Mouse (Mus musculus) left cerebral cortex, adult 18-20 months (tissue): ENCODE results near the gene St7l. TPM values are rescaled to one million over a fixed set of nuclear protein-coding genes. Genes with fewer than 3 reads are reported as not detected.
"Not testable (repeated sequence)": the region's sequence is repeated elsewhere in the genome, so short reads cannot be mapped to it uniquely, and the experiment has no call there.

Experiments used
- DNase-seq, 2 experiments: peaks; one replicate each; pipeline ENCODE4 v3.0.0; 2021 to 2022; ENCODE audit warnings: low spot score in 2 of 2, mixed read lengths in 1 of 2
- long read RNA-seq, 2 experiments: library from polyadenylated mRNA; stranded (forward); transcript quantifications; one replicate each; pipeline ENCODE4 v2.0.0; 2021
- total RNA-seq, 2 experiments: library from RNA; stranded (reverse); gene quantifications; 2 replicates each; pipeline ENCODE4 v1.2.3; 2021

Gene St7l
- total RNA-seq = 10 to 100 TPM; 32.7 to 36.4 TPM
- long read RNA-seq, experiment 1, full-length matches to known transcripts = 19 of 40 reads
- long read RNA-seq, experiment 1, partial matches to known transcripts = 18 of 40 reads
- long read RNA-seq, experiment 1, other reads (novel, unspliced or antisense) = 3 of 40 reads
- long read RNA-seq, experiment 2, full-length matches to known transcripts = 19 of 36 reads
- long read RNA-seq, experiment 2, partial matches to known transcripts = 16 of 36 reads
- long read RNA-seq, experiment 2, other reads (novel, unspliced or antisense) = 1 of 36 reads

DNA sequence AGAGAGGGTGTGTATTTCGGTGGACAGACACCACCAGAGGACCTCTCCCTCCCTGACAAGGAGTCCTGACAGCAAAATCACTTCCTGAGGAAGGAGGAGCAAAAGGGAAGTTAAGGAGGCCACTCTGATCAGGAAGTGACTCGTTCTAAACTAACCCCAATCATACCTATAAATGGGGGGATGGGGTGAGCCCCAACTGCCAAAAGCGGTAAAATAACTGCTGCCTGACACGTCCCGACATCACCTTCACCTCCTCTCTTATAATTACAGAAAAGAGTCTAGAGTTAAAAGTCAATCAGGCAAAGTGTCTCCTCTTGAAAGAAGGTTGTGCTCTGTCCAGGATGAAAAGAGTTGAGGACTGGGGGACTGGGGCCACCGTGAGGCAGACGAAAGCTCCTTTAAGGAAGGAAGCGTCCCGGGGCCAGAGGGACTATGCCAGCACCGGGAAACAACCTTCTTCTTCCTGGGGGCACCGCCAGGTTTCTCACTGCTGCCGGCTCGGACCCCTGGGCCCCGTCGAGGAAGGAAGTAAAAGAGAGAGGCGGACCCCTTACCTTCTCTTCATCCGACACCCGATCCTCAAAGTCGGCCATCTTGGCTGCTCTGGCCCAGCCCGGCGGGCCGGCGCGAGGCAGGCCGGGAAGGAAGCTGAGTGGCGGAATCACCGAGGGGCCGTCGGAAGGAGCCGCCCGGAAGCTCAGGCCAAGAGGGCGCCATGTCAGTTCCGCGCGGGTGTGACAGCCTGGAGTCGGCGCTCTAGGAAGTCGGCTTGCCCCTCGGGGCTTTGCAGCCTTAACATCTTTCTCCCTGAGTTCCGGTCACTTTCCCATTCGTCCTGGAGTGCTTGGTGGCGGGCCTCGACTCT lies at the start of gene St7l, which contains the start of gene Capza1:
St7l (plus strand) TSS at position 220 of the 865 bp plus-strand sequence.
Capza1 (minus strand) TSS at position 720 of the 865 bp plus-strand sequence.
- DNase-seq = peak; percentile 86 to 91

DNA sequence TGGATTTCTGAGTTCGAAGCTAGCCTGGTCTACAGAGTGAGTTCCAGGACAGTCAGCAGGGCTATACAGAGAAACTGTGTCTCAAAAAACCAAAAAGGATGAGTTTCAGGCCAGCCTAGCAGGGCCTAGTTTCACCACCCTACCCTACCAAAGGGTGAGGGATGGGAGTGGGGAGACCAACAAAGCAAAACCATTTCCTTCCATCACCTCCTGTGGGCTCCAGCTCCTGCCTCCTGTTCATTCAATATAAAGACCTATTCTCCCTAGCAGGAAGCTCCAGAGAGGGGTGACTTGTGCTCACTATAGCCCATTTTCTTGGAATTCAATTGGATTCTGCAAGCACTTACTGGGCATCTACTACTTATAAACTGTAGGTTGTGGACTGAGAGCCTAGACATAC lies 49.1 kb upstream of the St7l start:
- no peak for DNase-seq

DNA sequence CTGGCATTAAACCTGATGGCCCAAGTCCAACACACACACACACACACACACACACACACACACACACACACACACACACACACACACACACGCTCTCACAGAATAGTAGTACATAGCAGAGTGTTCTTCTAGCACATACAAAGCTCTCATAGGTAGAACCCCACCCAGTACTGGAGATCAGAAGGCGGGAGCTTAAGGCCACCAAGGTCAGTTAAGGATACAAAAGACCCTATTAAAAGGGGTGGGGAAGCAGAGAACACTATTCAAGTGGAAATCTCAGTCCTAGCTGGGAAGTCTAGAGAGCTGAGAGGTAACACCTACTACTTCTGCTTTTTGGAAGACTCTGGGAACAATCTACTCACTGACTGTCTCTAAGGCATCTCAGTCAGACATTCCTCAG lies 48.5 kb upstream of the St7l start:
- no peak for DNase-seq

DNA sequence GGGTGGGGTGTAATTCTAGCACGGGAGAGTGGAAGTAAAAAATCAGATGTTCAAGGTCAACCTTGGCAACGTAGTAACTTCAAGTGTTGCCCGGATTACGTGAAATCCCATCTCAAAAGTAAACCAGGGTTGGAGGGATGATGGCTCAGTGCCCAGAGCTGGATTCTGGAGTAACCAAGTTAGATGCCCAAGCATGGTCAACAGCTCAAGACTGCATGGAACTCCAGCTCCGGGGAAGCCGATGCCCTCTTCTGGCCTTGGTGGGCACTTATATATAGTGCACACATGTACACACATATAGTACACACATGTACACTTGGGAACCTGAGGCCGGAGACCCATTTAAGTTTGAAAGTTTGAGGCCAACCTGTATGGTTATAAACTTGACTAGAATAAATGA lies 47.7 kb upstream of the St7l start:
- DNase-seq = no peak

DNA sequence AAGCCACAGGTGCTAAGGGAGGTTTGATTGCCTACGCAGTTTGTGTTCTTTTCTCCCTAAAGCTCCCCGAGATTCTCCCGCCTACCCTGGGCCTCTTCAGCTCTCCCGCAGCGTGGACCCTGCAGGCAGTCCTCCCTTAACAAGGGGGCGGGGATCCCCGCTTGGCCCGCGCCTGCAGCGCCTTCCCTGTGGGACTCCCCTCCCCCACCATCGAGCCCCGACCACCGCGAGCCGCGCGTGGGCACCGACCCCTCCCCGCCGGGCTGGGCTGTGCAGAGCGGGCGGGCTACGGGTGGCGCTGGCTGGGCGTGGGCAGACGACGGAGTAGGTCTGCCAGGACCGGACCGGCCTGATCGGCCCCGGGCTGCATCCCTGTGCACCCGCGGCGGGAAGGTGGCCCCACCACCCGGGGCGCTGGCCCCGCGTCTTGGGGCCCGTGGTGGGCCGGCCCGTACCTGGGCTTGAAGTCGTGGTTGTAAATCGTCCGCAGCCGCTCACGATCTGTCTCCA lies 46.3 kb upstream of the St7l start:
- DNase-seq = peak; percentile 23 to 48

DNA sequence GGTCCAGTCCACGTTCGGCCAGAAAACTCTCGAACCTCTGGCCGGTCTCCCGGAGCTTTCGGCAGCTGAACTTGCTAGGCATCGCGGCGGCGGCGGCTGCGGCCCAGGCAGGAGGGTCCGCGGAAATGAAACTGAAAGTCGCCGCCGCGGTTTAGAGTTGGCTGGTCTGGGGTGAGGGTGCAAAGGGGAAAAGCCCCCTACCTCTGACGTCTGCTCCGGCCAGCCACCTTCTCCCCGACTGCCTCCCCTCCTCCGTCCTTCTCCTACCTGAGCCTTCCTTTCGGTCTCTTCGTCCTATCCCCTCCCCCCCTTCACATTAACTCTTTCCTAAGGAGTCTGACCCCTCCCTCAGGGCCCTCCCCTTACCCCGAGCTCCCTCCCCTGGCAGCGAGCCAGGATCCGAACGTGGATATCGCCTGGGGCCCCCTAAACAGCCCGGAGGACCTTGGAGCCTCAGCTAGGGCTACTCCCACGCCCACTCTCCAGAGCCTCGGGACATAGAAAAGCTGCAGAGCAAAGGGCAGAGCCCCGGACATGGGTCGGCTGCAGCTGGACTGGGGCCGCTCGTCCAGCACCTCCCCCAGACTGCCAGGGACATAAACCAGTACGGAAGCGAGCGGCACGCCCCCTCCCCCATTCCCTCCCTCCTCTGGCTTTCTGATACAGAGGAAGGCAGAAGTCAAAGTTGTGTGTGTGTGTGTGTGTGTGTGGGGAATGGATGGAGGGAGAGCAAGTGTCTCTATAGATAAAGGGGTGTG lies 45.6 kb upstream of the St7l start, which contains the start of gene Mov10:
Mov10 (minus strand) TSS at position 573 of the 758 bp plus-strand sequence.
- peak; percentile 13 to 38 for DNase-seq

DNA sequence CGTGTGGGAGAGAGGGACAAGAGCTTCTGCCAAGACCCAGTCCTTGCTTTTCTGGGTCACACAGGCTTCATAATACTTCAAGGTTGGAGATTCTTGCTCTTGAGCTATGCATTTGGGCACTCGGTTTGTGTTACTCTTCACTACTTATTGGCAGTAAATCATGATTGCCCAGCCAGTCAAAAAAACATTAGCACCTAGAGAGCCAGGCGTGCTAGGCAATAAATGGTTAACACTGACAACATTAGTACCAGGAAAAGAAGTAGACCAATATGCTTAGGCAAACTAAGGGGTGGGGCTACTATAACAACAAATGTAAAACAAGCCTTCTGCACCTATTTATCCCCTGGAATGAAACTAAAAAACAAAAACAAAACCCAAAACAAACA lies 45.1 kb upstream of the St7l start:
- no peak for DNase-seq

DNA sequence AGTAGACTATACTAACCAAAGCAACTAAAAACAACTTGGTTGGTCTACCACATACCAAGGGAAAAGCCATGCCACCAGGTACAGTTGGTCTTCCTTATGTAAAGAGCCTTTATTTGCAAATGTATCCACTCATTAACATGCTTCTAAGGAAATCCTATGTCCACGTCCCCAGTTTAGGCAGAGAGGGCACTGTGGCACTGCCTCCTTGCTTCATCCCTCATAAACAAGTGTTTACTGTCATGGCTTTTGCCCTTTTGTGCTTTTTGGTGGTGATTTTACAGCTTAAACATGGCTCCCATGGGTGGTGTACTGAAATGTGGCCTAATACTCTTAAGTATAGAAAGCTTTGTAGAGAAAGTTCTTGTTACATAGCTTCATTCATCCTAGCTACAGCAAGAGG lies 43.4 kb upstream of the St7l start:
- no peak for DNase-seq

DNA sequence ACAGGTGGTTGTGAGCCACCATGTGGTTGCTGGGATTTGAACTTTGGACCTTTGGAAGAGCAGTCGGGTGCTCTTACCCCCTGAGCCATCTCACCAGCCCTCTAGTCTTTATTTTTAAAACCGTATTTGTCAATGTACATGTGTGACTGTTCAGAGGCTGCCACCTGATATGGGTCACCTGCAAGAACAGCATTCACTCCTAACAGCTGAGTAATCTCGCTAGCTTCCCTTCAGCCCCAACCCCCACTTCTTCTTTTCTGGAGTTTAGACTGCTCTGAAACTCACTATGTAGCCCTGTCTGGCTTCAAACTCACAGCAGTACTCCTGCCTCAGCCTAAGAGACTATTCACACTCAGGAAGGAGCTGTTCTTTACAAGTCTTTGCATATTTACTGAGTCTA lies 41.4 kb upstream of the St7l start:
- DNase-seq = no peak

DNA sequence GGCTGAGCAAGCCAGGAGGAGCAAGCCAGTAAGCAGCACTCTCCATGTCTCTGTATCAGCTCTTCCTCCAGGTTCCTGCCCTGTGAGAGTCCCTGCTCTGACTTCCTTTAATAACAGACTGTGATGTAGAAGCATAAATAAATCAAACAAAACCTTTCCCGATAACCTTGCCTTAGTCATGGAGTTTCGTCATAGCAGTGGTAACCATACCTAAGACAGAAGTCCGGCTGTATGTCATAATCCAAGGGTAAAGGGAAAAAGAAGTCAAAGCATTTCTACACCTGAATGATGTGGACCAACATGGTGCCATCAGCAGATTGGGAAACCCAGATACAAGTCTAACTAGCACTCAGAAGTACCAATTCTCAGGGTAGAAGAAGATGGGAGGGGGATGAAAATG lies 28.0 kb upstream of the St7l start:
- DNase-seq = no peak

DNA sequence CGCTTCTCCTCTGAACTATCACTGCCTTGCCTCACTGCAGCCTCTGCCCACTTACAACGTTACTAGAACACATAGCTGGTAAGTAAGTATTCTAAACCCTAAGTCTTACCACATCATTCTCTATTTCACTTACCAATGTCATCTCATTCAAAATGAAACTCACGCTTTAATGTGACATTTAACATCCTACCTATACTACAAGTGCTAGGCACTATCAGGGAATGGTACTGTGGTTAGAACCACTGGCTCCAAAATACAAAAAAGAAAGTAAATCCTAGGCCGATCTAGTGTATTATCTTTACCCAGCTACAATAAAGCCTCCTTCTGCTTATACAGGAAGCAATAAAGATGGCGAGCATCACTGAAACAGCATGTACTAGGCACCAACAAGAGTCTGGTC lies 22.8 kb upstream of the St7l start:
- DNase-seq = no peak

DNA sequence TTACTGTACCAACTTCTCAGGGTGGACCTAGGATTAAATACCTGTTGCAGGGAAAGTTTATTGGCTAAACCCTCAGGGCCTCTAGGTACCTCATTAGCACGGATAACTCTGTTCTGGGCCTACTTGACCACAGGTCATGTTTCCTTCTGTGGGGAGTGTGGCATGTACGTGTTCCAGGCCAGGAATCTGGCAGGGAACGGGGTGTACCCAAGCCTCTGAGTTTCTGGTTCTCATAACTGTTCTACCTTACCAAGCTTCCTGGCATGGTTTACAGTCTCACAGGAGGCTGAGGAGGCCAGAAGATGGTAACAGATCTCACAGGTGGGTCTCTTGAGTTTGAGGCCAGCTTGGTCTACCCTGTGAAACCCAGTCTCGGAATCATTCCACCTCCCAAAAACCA lies 17.2 kb upstream of the St7l start:
- DNase-seq = no peak

DNA sequence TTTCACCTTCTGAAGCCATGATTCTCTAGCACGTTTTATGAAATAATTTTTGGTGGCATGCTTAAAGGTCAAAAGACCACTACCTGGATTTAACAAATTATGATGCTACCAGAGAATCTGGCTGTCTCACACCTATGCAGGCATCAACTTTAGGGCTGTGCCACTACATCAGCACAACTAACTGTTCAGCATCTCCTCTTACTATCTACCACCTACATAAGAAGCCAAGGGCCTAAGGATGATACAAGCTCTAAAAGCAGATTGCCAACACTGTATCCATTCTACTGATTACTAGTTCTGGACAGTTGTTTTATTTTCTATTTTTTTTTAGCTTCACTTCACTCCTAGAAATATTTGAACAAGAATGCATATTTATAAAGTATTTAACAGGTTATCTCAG lies 9.3 kb upstream of the St7l start:
- no peak for DNase-seq

DNA sequence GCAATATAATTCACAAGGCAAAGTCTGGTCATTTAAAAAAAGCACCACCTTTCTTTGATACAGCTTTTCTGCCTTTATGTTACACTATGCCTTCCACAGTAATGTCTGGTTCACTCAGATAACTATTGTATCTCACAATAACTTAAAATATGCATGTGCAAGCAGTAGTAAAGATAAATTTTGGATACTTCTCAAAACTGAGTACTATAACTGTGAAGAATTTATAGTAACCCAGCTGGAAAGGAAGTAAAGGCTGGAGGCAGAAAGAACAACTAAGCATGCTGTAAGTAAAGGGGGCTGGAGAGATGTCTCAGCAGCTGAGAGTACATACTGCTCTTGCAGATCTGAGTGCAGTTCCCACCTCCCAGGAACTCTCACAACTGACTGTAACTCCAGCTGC lies 8.9 kb upstream of the St7l start:
- no peak for DNase-seq

DNA sequence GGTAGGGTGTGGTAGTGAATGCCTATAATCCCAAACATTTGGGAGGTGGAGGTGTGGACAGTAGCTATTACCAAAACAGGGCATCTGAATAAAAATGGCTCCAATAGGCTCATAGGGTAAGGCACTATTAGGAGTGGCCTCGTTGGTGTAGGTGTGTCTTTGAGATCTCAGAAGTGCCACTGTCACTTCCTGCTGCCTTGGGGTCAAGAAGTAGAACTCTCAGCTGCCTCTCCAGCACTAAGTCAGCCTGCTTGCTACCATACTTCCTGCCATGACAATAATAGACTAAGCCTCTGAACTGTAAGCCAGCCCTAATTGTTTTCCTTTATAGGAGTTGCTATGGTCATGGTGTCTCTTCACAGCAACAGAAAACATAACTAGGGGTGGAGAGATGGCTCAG lies 7.7 kb upstream of the St7l start:
- DNase-seq = no peak

DNA sequence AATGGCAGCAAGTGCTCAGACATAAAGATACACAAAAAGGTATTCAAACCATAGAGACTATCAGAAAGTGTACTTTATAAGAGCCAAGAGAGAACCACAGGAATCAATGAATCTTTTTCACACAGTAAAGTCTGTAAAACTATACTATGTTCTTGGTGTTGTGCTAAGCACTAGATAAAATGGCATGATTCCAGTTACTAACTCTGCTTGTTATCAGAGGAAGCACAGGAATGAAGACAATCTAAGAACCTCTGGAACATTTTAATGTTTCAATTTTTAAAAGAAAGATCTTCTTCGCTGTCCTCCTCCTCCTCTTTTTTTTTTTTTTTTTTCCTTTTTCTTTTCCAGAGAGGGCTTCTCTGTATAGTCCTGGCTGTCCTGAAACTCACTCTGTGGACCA lies 5.2 kb upstream of the St7l start:
- no peak for DNase-seq

DNA sequence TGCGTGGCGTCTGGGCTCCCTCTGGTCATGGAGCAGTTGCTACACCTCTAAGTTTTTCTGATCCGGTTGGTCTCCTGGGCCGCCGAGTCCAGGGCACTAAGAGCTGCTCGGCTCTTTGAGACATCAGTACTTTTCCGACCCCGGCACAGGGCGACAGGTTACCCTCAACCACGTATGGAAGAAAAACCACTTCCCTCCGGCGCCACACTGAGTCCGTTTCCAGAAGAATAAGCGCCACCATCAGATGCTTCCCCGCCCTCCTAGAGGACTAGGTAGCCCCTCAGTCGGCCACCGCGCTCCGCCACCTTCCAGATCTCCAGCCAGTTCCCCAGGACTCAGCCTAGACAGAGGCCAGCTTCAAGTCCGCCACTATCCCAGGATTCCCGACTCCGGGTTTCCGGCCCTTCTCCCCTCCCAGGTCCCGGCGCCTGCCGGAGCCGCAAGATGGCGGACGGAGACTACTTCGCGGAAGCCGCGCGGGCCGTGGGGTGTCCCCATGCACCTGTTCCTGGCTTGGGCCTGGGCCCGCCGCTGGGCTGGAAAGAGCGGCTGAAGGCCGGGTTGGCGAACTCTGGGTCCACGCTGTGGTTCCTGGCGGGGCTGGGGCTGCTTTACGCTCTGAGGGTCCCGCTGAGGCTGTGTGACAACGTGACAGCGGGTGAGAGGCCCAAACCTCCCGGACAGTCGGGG lies 991 bp downstream of the St7l start:
- peak; percentile 91 for DNase-seq

DNA sequence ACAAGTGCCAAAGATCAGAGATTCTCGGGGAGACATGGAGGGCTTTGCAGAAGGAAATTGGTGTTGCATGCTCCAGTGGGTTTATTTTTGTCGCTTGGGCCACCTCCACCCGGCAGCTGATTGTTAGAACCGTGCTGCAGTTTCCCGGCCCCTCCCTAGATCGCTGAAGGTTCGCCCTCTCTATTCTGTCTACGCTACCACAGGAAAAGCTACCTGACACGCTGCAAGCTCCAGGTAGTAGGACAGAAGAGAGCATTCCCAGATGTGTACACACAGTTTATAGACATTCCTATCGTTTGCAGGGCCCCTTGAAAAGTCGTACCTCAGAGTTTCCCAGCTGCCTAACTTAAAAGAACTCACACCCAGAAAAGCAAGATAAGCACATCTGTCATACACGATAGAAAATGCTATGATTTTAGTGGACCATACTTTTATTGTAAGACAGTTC lies 1.6 kb downstream of the St7l start:
- no peak for DNase-seq

DNA sequence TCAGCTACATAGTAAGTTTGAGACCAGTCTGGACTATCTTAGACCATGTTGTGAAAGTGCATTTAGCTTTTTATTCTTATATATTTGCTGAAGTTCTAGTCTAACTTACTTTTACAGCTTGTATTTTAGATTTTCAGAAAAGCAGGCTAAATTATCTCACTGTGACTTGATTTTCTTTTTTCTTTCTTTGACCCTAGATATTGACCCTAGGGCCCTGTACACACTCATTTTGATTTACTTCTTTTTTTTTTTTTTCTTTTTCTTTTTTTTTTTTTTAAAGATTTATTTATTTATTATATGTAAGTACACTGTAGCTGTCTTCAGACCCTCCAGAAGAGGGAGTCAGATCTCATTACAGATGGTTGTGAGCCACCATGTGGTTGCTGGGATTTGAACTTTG lies 2.9 kb downstream of the St7l start:
- not testable (repeated sequence) for DNase-seq

DNA sequence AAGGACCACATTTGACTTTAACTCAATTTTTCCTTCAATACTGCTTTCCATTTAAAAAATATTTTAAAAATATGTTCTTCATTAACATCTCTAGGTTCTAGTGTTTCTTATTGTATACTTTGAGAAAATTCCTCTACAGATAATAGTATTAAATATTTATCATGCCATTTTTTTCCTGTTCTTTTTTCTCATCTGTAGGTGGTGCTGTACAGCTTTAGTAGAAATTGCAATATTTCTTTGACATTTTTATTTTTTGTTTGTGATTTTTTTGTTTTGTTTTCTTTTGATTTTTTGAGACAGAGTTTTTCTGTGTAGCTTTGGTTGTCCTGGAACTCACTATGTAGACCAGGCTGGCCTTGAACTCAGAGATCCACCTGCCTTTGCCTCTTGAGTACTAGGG lies 5.8 kb downstream of the St7l start:
- DNase-seq = no peak

DNA sequence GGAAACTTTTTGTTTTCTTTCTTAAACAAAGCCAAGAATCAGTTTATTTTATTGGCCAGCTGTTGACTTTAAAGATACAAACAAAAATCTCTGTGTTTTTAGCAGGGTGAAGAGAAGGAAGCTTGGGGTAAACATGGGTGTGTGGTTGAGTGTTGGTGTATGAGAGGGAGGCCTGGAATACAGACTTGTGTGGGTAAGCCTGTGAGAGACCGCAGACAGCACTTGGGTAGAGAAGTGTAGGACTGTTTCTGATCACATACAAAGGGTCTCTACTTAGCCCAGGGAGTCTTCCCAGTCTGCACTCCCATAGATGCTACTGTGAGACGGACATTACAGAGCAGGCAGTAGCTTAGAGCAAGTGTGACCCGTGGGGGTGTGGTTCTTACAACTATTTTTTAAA lies 24.8 kb downstream of the St7l start:
- no peak for DNase-seq
